Mouse (Mus musculus): ENCODE results near the gene Glrp1.

DNA sequence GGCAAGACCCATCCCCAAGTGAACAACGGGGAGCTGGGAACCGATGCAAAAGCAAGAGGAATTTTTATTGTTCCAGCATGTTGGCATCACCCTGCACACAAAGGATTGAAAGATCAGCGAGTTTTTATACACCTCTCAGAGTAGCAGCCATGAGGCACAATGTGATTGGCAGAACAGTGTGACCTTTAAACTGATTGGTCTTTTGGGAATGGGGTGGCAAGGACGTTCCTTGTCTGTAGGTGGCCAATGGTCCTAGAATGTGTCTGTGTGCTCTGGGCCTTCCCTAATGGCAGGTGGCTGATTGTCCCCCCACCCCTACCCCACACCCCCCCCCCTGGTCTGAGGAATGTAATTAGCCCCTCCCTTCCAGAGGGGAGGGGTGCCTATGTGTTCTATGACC, 50.7 kb downstream of the Glrp1 start:
- TF ChIP-seq MAX (IDR thresholded peaks at IDR 0.05; ENCODE audit: low read depth) (no peak), POLR2A (IDR thresholded peaks at IDR 0.05; ENCODE audit: insufficient read length, low read depth) (no peak)
